Mouse (Mus musculus): ENCODE data around the gene Bloc1s3. TPM values are rescaled to one million over a fixed set of nuclear protein-coding genes. Genes with fewer than 3 reads are reported as not detected.

Bloc1s3 gene
- polyA plus RNA-seq, 1 experiment from 2014 or later: 2.6 TPM

GRCm38 (mm10) chr7:19458591-19459111 lies 49.5 kb downstream of the Bloc1s3 start, which contains the start of gene Mark4:
TSS of gene Mark4 (minus strand) at chr7:19458821.
- no peaks in the 10 kb centered on the region; the same call in 1 of the 2 replicates for H3K36me3 ChIP-seq
- WGBS: 1% methylated on average over 32 of the region's 42 CpGs

GRCm38 (mm10) chr7:19458072-19458486 lies 50.1 kb downstream of the Bloc1s3 start:
- H3K9me3 ChIP-seq (replicated peaks): no peaks in the 10 kb centered on the region
- H3K27ac ChIP-seq: peak overlapping the region; percentile 83
- peak overlapping the region; percentile 95 for H3K9ac ChIP-seq
- WGBS: under 1% methylated on average over 30 of the region's 31 CpGs
- ATAC-seq (replicated peaks; ENCODE audit: low FRiP score): peak; percentile 83
- H3K4me3 ChIP-seq (replicated peaks): peak overlapping the region; percentile 84
- no peaks in the 10 kb centered on the region for H3K27me3 ChIP-seq
- peaks cover 29% of the 10 kb centered on the region for H3K4me1 ChIP-seq
- peak overlapping the region; percentile 94 for H3K4me2 ChIP-seq
- H3K36me3 ChIP-seq: no peaks in the 10 kb centered on the region; the same call in 1 of the 2 replicates

More at GRCm38 (mm10) chr7:19458591-19459111, 49.5 kb downstream of the Bloc1s3 start, which contains the start of gene Mark4:
- Histone ChIP-seq H3K27me3 (no peaks in the 10 kb centered on the region), H3K9ac (peak within 1 kb of the TSS; percentile 95), H3K4me1 (peaks cover 29% of the 10 kb centered on the region), H3K9me3 (replicated peaks) (no peaks in the 10 kb centered on the region), H3K4me2 (peak within 1 kb of the TSS; percentile 94), H3K4me3 (replicated peaks) (peak within 1 kb of the TSS; percentile 84), H3K27ac (peak within 1 kb of the TSS; percentile 83)
- peak; percentile 88 for ATAC-seq (replicated peaks; ENCODE audit: low FRiP score)

GRCm38 (mm10) chr7:19457414-19458071 lies 50.6 kb downstream of the Bloc1s3 start:
- peak; percentile 26 for ATAC-seq (replicated peaks; ENCODE audit: low FRiP score)
- Histone ChIP-seq H3K36me3 (no peaks in the 10 kb centered on the region; the same call in none of the 2 replicates), H3K27ac (peak overlapping the region; percentile 83), H3K9me3 (replicated peaks) (no peaks in the 10 kb centered on the region), H3K4me1 (peaks cover 25% of the 10 kb centered on the region), H3K4me3 (replicated peaks) (peak overlapping the region; percentile 84), H3K27me3 (no peaks in the 10 kb centered on the region), H3K9ac (peak overlapping the region; percentile 95), H3K4me2 (peak overlapping the region; percentile 94)
- WGBS: 4% methylated on average over 14 of the region's 14 CpGs

GRCm38 (mm10) chr7:19456628-19457027 lies 51.5 kb downstream of the Bloc1s3 start:
- H3K4me2 ChIP-seq: peak overlapping the region; percentile 94
- peak overlapping the region; percentile 8; the same call in 1 of the 2 replicates for H3K4me3 ChIP-seq (replicated peaks)
- no peaks in the 10 kb centered on the region for H3K27me3 ChIP-seq
- H3K27ac ChIP-seq: no peak overlapping the region
- H3K9me3 ChIP-seq (replicated peaks): no peaks in the 10 kb centered on the region
- no peak for ATAC-seq (replicated peaks; ENCODE audit: low FRiP score)
- H3K4me1 ChIP-seq: peaks cover 25% of the 10 kb centered on the region
- 94% methylated on average over 7 of the region's 7 CpGs for WGBS
- H3K36me3 ChIP-seq: peaks cover 9% of the 10 kb centered on the region
- no peak overlapping the region for H3K9ac ChIP-seq

- Histone ChIP-seq H3K27ac (no peak overlapping the region), H3K4me2 (0 out of 2 replicates have a peak overlapping the region, but pooled peaks have one; percentile 94), H3K9me3 (replicated peaks) (no peaks in the 10 kb centered on the region), H3K4me1 (peaks cover 25% of the 10 kb centered on the region), H3K9ac (no peak overlapping the region), H3K36me3 (peaks cover 15% of the 10 kb centered on the region), H3K4me3 (replicated peaks) (peak overlapping the region; percentile 8; the same call in 1 of the 2 replicates), H3K27me3 (no peaks in the 10 kb centered on the region)
- 86% methylated on average over 11 of the region's 11 CpGs for WGBS
- no peak for ATAC-seq (replicated peaks; ENCODE audit: low FRiP score)
These were observed 52.2 kb downstream of the Bloc1s3 start for GRCm38 (mm10) chr7:19455819-19456495.

- Histone ChIP-seq H3K9ac (no peak overlapping the region), H3K4me1 (peaks cover 25% of the 10 kb centered on the region), H3K27ac (no peak overlapping the region), H3K9me3 (replicated peaks) (no peaks in the 10 kb centered on the region), H3K4me2 (no peak overlapping the region), H3K4me3 (replicated peaks) (no peak overlapping the region), H3K27me3 (no peaks in the 10 kb centered on the region), H3K36me3 (peaks cover 23% of the 10 kb centered on the region)
- ATAC-seq (replicated peaks; ENCODE audit: low FRiP score): no peak
- WGBS: 87% methylated on average over 4 of the region's 4 CpGs
These were observed 53.0 kb downstream of the Bloc1s3 start for GRCm38 (mm10) chr7:19455186-19455585.

Other genes with a start within 250 kb of the Bloc1s3 start
- gene Vasp, start 236.6 kb downstream of the Bloc1s3 start, polyA plus RNA-seq (2015; fragmentation: Nextera tagmentation; extraction: Ambion mirVana): 87.4 and 89.8 TPM in 2 replicates
- gene Ppm1n, start 228.3 kb downstream of the Bloc1s3 start, polyA plus RNA-seq (2015; fragmentation: Nextera tagmentation; extraction: Ambion mirVana): 0.13 TPM in 1 of 2 replicates, not detected in the other
- gene Rtn2, start 225.7 kb downstream of the Bloc1s3 start, polyA plus RNA-seq (2015; fragmentation: Nextera tagmentation; extraction: Ambion mirVana): 8.3 and 9.2 TPM in 2 replicates
- 0.09 and 0.26 TPM in 2 replicates for gene Fosb, start 198.3 kb downstream of the Bloc1s3 start, polyA plus RNA-seq (2015; fragmentation: Nextera tagmentation; extraction: Ambion mirVana)
- 85.7 and 87.2 TPM in 2 replicates for gene Ercc1, start 163.6 kb downstream of the Bloc1s3 start, polyA plus RNA-seq (2015; fragmentation: Nextera tagmentation; extraction: Ambion mirVana)
- gene Cd3eap, start 148.9 kb downstream of the Bloc1s3 start, polyA plus RNA-seq (2015; fragmentation: Nextera tagmentation; extraction: Ambion mirVana): 27.0 and 28.3 TPM in 2 replicates
- gene Ppp1r13l, start 148.6 kb downstream of the Bloc1s3 start, polyA plus RNA-seq (2015; fragmentation: Nextera tagmentation; extraction: Ambion mirVana): 5.5 and 5.8 TPM in 2 replicates
- gene Ercc2, start 126.4 kb downstream of the Bloc1s3 start, polyA plus RNA-seq (2015; fragmentation: Nextera tagmentation; extraction: Ambion mirVana): 16.0 and 19.5 TPM in 2 replicates
- 5.1 and 6.3 TPM in 2 replicates for gene Klc3, start 104.3 kb downstream of the Bloc1s3 start, polyA plus RNA-seq (2015; fragmentation: Nextera tagmentation; extraction: Ambion mirVana)
- gene Ckm, start 103.6 kb downstream of the Bloc1s3 start, polyA plus RNA-seq (2015; fragmentation: Nextera tagmentation; extraction: Ambion mirVana): 22.6 and 58.1 TPM in 2 replicates
- 6.6 and 9.4 TPM in 2 replicates for gene Mark4, start 49.5 kb downstream of the Bloc1s3 start, polyA plus RNA-seq (2015; fragmentation: Nextera tagmentation; extraction: Ambion mirVana)
- 3.0 TPM in 2 replicates for gene Exoc3l2, start 45.0 kb downstream of the Bloc1s3 start, polyA plus RNA-seq (2015; fragmentation: Nextera tagmentation; extraction: Ambion mirVana)
- gene Trappc6a, start within 50 bp of the Bloc1s3 start, polyA plus RNA-seq (2015; fragmentation: Nextera tagmentation; extraction: Ambion mirVana): 76.2 and 81.2 TPM in 2 replicates
- gene Nkpd1, start 9.5 kb upstream of the Bloc1s3 start, polyA plus RNA-seq (2015; fragmentation: Nextera tagmentation; extraction: Ambion mirVana): 0.10 and 0.15 TPM in 2 replicates
- 21.3 and 24.4 TPM in 2 replicates for gene Ppp1r37, start 54.7 kb upstream of the Bloc1s3 start, polyA plus RNA-seq (2015; fragmentation: Nextera tagmentation; extraction: Ambion mirVana)
- gene Zfp296, start 68.9 kb upstream of the Bloc1s3 start, polyA plus RNA-seq (2015; fragmentation: Nextera tagmentation; extraction: Ambion mirVana): 0.55 and 0.66 TPM in 2 replicates
- gene Gemin7, start 69.2 kb upstream of the Bloc1s3 start, polyA plus RNA-seq (2015; fragmentation: Nextera tagmentation; extraction: Ambion mirVana): 148 and 161 TPM in 2 replicates
- gene Clasrp, start 96.1 kb upstream of the Bloc1s3 start, polyA plus RNA-seq (2015; fragmentation: Nextera tagmentation; extraction: Ambion mirVana): 50.6 and 58.6 TPM in 2 replicates
- gene Relb, start 121.1 kb upstream of the Bloc1s3 start, polyA plus RNA-seq (2015; fragmentation: Nextera tagmentation; extraction: Ambion mirVana): 8.8 and 10.0 TPM in 2 replicates
- 81.9 and 91.5 TPM in 2 replicates for gene Clptm1, start 156.7 kb upstream of the Bloc1s3 start, polyA plus RNA-seq (2015; fragmentation: Nextera tagmentation; extraction: Ambion mirVana)
- 8.8 and 13.1 TPM in 2 replicates for gene Apoc2, start 169.6 kb upstream of the Bloc1s3 start, polyA plus RNA-seq (2015; fragmentation: Nextera tagmentation; extraction: Ambion mirVana)
- gene Gm44805, start 173.1 kb upstream of the Bloc1s3 start, polyA plus RNA-seq (2015; fragmentation: Nextera tagmentation; extraction: Ambion mirVana): 2.5 TPM in 1 of 2 replicates, not detected in the other
- 2.3 and 6.6 TPM in 2 replicates for gene Apoc4, start 173.1 kb upstream of the Bloc1s3 start, polyA plus RNA-seq (2015; fragmentation: Nextera tagmentation; extraction: Ambion mirVana)
- gene Apoc1, start 184.3 kb upstream of the Bloc1s3 start, polyA plus RNA-seq (2015; fragmentation: Nextera tagmentation; extraction: Ambion mirVana): 15.7 and 20.7 TPM in 2 replicates
- gene Apoe, start 190.8 kb upstream of the Bloc1s3 start, polyA plus RNA-seq (2015; fragmentation: Nextera tagmentation; extraction: Ambion mirVana): 259 and 340 TPM in 2 replicates
- 168 and 177 TPM in 2 replicates for gene Tomm40, start 207.1 kb upstream of the Bloc1s3 start, polyA plus RNA-seq (2015; fragmentation: Nextera tagmentation; extraction: Ambion mirVana)
- gene Nectin2, start 242.1 kb upstream of the Bloc1s3 start, polyA plus RNA-seq (2015; fragmentation: Nextera tagmentation; extraction: Ambion mirVana): 130 and 138 TPM in 2 replicates

Data from kidney, embryonic 15.5 days (tissue).